27 mouse cellular contexts compared by ENCODE assay signal in genomic region chr16:18241581-18241980, GRCm38 (mm10). TPM values are rescaled to one million over a fixed set of nuclear protein-coding genes. Genes with fewer than 3 reads are reported as not detected.
DNase-seq lines count a peak whose midpoint lies in the region; ATAC-seq and TF ChIP-seq lines count a peak whose summit lies in the region.
"Had no signal": no experiment of that assay in that cellular context is flagged by ENCODE, and none has a peak within 500 bp of the region (broad histone marks: within the 10 kb centered on the region; RNA-seq: fewer than 3 reads in every experiment).

No protein-coding gene starts in this region.

- peaks cover 71% of the 10 kb centered on the region for H3K36me3 ChIP-seq in liver, postnatal 0 days (replicated peaks; ENCODE audit: insufficient read depth, low read length)
- H3K36me3 ChIP-seq in CH12.LX (replicated peaks in 1 of 2; ENCODE audit: control insufficient read depth in 1 of 2, insufficient read depth in 1 of 2, low read length in 1 of 2): peaks cover 81 to 96% of the 10 kb centered on the region in 2 experiments
- H3K36me3 ChIP-seq in MEL (ENCODE audit: control insufficient read depth in 1 of 2, insufficient read depth in 2 of 2, low read length in 2 of 2): peaks cover 25 to 48% of the 10 kb centered on the region in 2 experiments

- TF ChIP-seq POLR2A in CH12.LX (IDR thresholded peaks at IDR 0.05; ENCODE audit: low read depth, low read length): peak; percentile 30; the same call in 1 of the 2 replicates
- no peak; a peak in 1 of 4 replicates for TF ChIP-seq POLR2A in MEL (IDR thresholded peaks at IDR 0.05; ENCODE audit: control insufficient read depth in 1 of 2, insufficient read depth in 1 of 2, low read depth in 1 of 2, low read length in 2 of 2, poor library complexity in 1 of 2)

- no peak overlapping the region for H3K4me2 ChIP-seq in liver, postnatal 0 days (ENCODE audit: low read depth, low read length)
- no peak overlapping the region for H3K4me2 ChIP-seq in CH12.LX (ENCODE audit: insufficient read depth, low read depth, poor library complexity, severe bottlenecking)

- no peaks in the 10 kb centered on the region for H3K9me3 ChIP-seq in liver, postnatal 0 days (ENCODE audit: low read length)
- H3K9me3 ChIP-seq in CH12.LX (replicated peaks; ENCODE audit: low read length): no peaks in the 10 kb centered on the region
- no peaks in the 10 kb centered on the region for H3K9me3 ChIP-seq in MEL (replicated peaks; ENCODE audit: insufficient read depth, low read length)
- H3K9me3 ChIP-seq: G1E had no signal

- H3K27ac ChIP-seq in liver, postnatal 0 days (ENCODE audit: low read depth): no peak overlapping the region
- H3K27ac ChIP-seq in CH12.LX (ENCODE audit: insufficient read depth, low read depth) (no peak overlapping the region), MEL (ENCODE audit: control insufficient read depth, low read depth, low read length) (no peak overlapping the region)

- in situ Hi-C loops in CH12.LX (cut with MboI; ENCODE audit: low pct_ligation_motif_present, low pct_unique_long_range_greater_than_20kb, low sequenced_read_pairs): no loop called here

- H3K9ac ChIP-seq in liver, postnatal 0 days (replicated peaks): no peak overlapping the region; the same call in 1 of the 2 replicates
- no peak overlapping the region for H3K9ac ChIP-seq in CH12.LX (ENCODE audit: insufficient read depth, low read depth)
- H3K9ac ChIP-seq in MEL (ENCODE audit: control insufficient read depth, low read depth, low read length, poor library complexity, severe bottlenecking): no peak overlapping the region

- TF ChIP-seq EP300 in liver, postnatal 0 days (IDR thresholded peaks at IDR 0.05; ENCODE audit: low read depth): no peak
- TF ChIP-seq EP300 in CH12.LX (IDR thresholded peaks at IDR 0.05; ENCODE audit: low read length) (no peak), MEL (IDR thresholded peaks at IDR 0.05; ENCODE audit: low read depth in 1 of 2, low read length in 2 of 2) (no peak)

- dilution Hi-C loops in CH12.LX (cut with MboI; ENCODE audit: extremely low pct_ligation_motif_present, extremely low pct_unique_long_range_greater_than_20kb, low sequenced_read_pairs): no loop called here

- TF ChIP-seq RAD21 in CH12.LX (IDR thresholded peaks at IDR 0.05; ENCODE audit: low read depth, low read length): no peak
- TF ChIP-seq RAD21 in MEL (IDR thresholded peaks at IDR 0.05; ENCODE audit: low read depth, low read length): no peak

- no peak overlapping the region for H3K4me3 ChIP-seq in liver, postnatal 0 days (ENCODE audit: low read depth, low read length)
- H3K4me3 ChIP-seq in CH12.LX (replicated peaks in 1 of 3; ENCODE audit: low read depth in 2 of 3, low read length in 2 of 3, poor library complexity in 1 of 3) (no peak overlapping the region), MEL (ENCODE audit: control insufficient read depth in 1 of 2, insufficient read depth in 1 of 2, low read depth in 2 of 2, low read length in 2 of 2) (no peak overlapping the region)

- no peak for TF ChIP-seq CTCF in liver, postnatal 0 days (IDR thresholded peaks at IDR 0.05; ENCODE audit: low read depth)
- TF ChIP-seq CTCF in CH12.LX (conservative IDR thresholded peaks at IDR 0.05 in 1 of 2, IDR thresholded peaks at IDR 0.05 in 1 of 2; ENCODE audit: low read depth in 2 of 2, low read length in 2 of 2) (no peak), MEL (IDR thresholded peaks at IDR 0.05 in 2 of 3, conservative IDR thresholded peaks at IDR 0.05 in 1 of 3; ENCODE audit: control insufficient read depth in 1 of 3, insufficient read depth in 1 of 3, low read depth in 2 of 3, low read length in 3 of 3, poor library complexity in 1 of 3, severe bottlenecking in 1 of 3) (no peak)

- WGBS in liver, postnatal 0 days (ENCODE audit: insufficient replicate concordance): 91% methylated on average over 10 of the region's 10 CpGs

- peak; percentile 87 for DNase-seq in heart, adult 11 months
- DNase-seq in heart, postnatal 4 days: no peak
- DNase-seq in liver, postnatal 0 days: peak; percentile 11
- DNase-seq in liver: no peak
- no peak for DNase-seq in CH12.LX (ENCODE audit: extremely low read depth)
- DNase-seq in MEL (ENCODE audit: low read depth, low spot score): no peak
- no peak for DNase-seq in cerebellum, adult 11 months
- DNase-seq in lung, postnatal 25 days (ENCODE audit: low spot score): no peak
- DNase-seq: adrenal gland, adult 2 months; adrenal gland, adult 8-10 months; adrenal gland, postnatal 10 days; adrenal gland, postnatal 14 days; adrenal gland, postnatal 25 days; adrenal gland, postnatal 36 days; B cell, adult 2 months; cerebellum, adult 11-12 months; cerebellum, adult 18-20 months; cerebellum, adult 2 months; cerebellum, adult 8-10 months had no signal

- H3K79me2 ChIP-seq in CH12.LX (replicated peaks; ENCODE audit: control insufficient read depth, extremely low read depth, insufficient read depth, poor library complexity, severe bottlenecking): peaks cover 37% of the 10 kb centered on the region
- peaks cover 23% of the 10 kb centered on the region for H3K79me2 ChIP-seq in MEL (ENCODE audit: control insufficient read depth, insufficient read depth, low read length, poor library complexity)

- no peaks in the 10 kb centered on the region for H3K27me3 ChIP-seq in liver, postnatal 0 days (ENCODE audit: insufficient read depth, low read length)
- H3K27me3 ChIP-seq in CH12.LX (replicated peaks) (no peaks in the 10 kb centered on the region), MEL (ENCODE audit: control insufficient read depth in 1 of 2, insufficient read depth in 2 of 2, low read length in 2 of 2) (no peaks in the 10 kb centered on the region)
- H3K27me3 ChIP-seq: Patski had no signal

- ATAC-seq in liver, postnatal 0 days: no peak
- ATAC-seq: activated CD4-positive, CD25-positive, alpha-beta regulatory T cell, adult 4 months; CD4-positive, CD25-positive, alpha-beta regulatory T cell, adult 4 months; Patski had no signal

- no peaks in the 10 kb centered on the region; the same call in 1 of the 2 replicates for H3K4me1 ChIP-seq in liver, postnatal 0 days (ENCODE audit: insufficient read depth)
- peaks cover 6 to 39% of the 10 kb centered on the region in 2 experiments for H3K4me1 ChIP-seq in CH12.LX (ENCODE audit: control insufficient read depth in 1 of 2, insufficient read depth in 2 of 2)
- H3K4me1 ChIP-seq in MEL (ENCODE audit: control insufficient read depth in 1 of 2, insufficient read depth in 2 of 2, low read length in 2 of 2): peaks cover 0 to 3% of the 10 kb centered on the region in 2 experiments; a peak in 2 of 4 replicates

TF ChIP-seq in CH12.LX, 34 proteins besides CTCF, POLR2A, EP300 and RAD21:
- no peak for TF ChIP-seq JUND (conservative IDR thresholded peaks at IDR 0.05; ENCODE audit: low read depth, low read length)

TF ChIP-seq in MEL, 35 proteins besides CTCF, POLR2A, EP300 and RAD21:
- TF ChIP-seq POLR2AphosphoS2 (IDR thresholded peaks at IDR 0.05; ENCODE audit: low read length) (0 out of 2 replicates have a peak, but pooled peaks have one; percentile 36), ZKSCAN1 (IDR thresholded peaks at IDR 0.05; ENCODE audit: low read depth, low read length) (no peak)

RNA-seq across cellular contexts. Expression of gene Zdhhc8, which starts 6.6 kb away (rescaled TPM):
- total RNA-seq in heart, postnatal 4 days (2021): 10 to 100 TPM; 29.8 to 36.0 TPM
- polyA plus RNA-seq in liver, postnatal 0 days (2015; fragmentation: Nextera tagmentation; extraction: Ambion mirVana): 1.3 and 1.6 TPM in 2 replicates
- total RNA-seq in CH12.LX (2012; rRNA removed) (10.3 and 12.1 TPM in 2 replicates), CH12.LX (2014; rRNA removed) (3.2 and 3.6 TPM in 2 replicates), MEL (2012; rRNA removed) (9.1 and 9.6 TPM in 2 replicates)
- polyA plus RNA-seq in CH12.LX (2012; ENCODE audit: insufficient read length, low read depth) (9.5 and 15.2 TPM in 2 replicates), MEL (2012; ENCODE audit: insufficient read depth in 1 of 2, insufficient read length in 2 of 2, low read depth in 1 of 2, low replicate concordance in 2 of 2, missing spikeins in 1 of 2) (10 to 100 TPM in 1 of 2 experiments, not detected in 1; 33.2 TPM)

RNA-seq across cellular contexts. Expression of gene Trmt2a, which starts 6.9 kb away (rescaled TPM):
- total RNA-seq in heart, postnatal 4 days (2021): 10 to 100 TPM; 30.8 to 32.9 TPM
- 22.9 and 23.3 TPM in 2 replicates for polyA plus RNA-seq in liver, postnatal 0 days (2015; fragmentation: Nextera tagmentation; extraction: Ambion mirVana)
- 155 and 208 TPM in 2 replicates for total RNA-seq in CH12.LX (2012; rRNA removed)
- total RNA-seq in CH12.LX (2014; rRNA removed): 196 and 199 TPM in 2 replicates
- 216 and 252 TPM in 2 replicates for polyA plus RNA-seq in CH12.LX (2012; ENCODE audit: insufficient read length, low read depth)
- 132 and 178 TPM in 2 replicates for total RNA-seq in MEL (2012; rRNA removed)
- 100 to 1,000 TPM in 1 of 2 experiments, not detected in 1; 185 TPM for polyA plus RNA-seq in MEL (2012; ENCODE audit: insufficient read depth in 1 of 2, insufficient read length in 2 of 2, low read depth in 1 of 2, low replicate concordance in 2 of 2, missing spikeins in 1 of 2)

RNA-seq across cellular contexts. Expression of gene Ranbp1, which starts 7.0 kb away (rescaled TPM):
- 100 to 1,000 TPM; 130 to 137 TPM for total RNA-seq in heart, postnatal 4 days (2021)
- 156 and 160 TPM in 2 replicates for polyA plus RNA-seq in liver, postnatal 0 days (2015; fragmentation: Nextera tagmentation; extraction: Ambion mirVana)
- 605 and 763 TPM in 2 replicates for total RNA-seq in CH12.LX (2012; rRNA removed)
- total RNA-seq in CH12.LX (2014; rRNA removed): 1,124 and 1,127 TPM in 2 replicates
- polyA plus RNA-seq in CH12.LX (2012; ENCODE audit: insufficient read length, low read depth): 1,263 and 1,327 TPM in 2 replicates
- total RNA-seq in MEL (2012; rRNA removed): 420 and 440 TPM in 2 replicates
- polyA plus RNA-seq in MEL (2012; ENCODE audit: insufficient read depth in 1 of 2, insufficient read length in 2 of 2, low read depth in 1 of 2, low replicate concordance in 2 of 2, missing spikeins in 1 of 2): 100 to 1,000 TPM; 162 to 681 TPM

RNA-seq across cellular contexts. Expression of gene Gm49776, which starts 16.5 kb away (rescaled TPM):
- total RNA-seq in heart, postnatal 4 days (2021): not detected
- 1.1 TPM in 1 of 2 replicates, not detected in the other for polyA plus RNA-seq in liver, postnatal 0 days (2015; fragmentation: Nextera tagmentation; extraction: Ambion mirVana)
- total RNA-seq in CH12.LX (2012; rRNA removed): 0.25 TPM in 1 of 2 replicates, not detected in the other
- not detected in 2 replicates for total RNA-seq in CH12.LX (2014; rRNA removed)
- 25.0 TPM in 2 replicates for polyA plus RNA-seq in CH12.LX (2012; ENCODE audit: insufficient read length, low read depth)
- 0.77 and 0.85 TPM in 2 replicates for total RNA-seq in MEL (2012; rRNA removed)
- polyA plus RNA-seq in MEL (2012; ENCODE audit: insufficient read depth in 1 of 2, insufficient read length in 2 of 2, low read depth in 1 of 2, low replicate concordance in 2 of 2, missing spikeins in 1 of 2): 10 to 100 TPM in 1 of 2 experiments, not detected in 1; 32.7 TPM
- total RNA-seq: adrenal gland, adult 18-20 months; adrenal gland, adult 8-10 months; adrenal gland, postnatal 10 days; adrenal gland, postnatal 14 days; adrenal gland, postnatal 25 days; adrenal gland, postnatal 4 days; G1E had no signal
- polyA plus RNA-seq: activated CD4-positive, CD25-positive, alpha-beta regulatory T cell, adult 4 months; adrenal gland, adult 2 months; brain, embryonic 14.5 days; CD4-positive, CD25-positive, alpha-beta regulatory T cell, adult 4 months; G1E had no signal

RNA-seq across cellular contexts. Expression of gene Ccdc188, which starts 23.9 kb away (rescaled TPM):
- not detected for total RNA-seq in heart, postnatal 4 days (2021)
- not detected in 2 replicates for polyA plus RNA-seq in liver, postnatal 0 days (2015; fragmentation: Nextera tagmentation; extraction: Ambion mirVana)
- total RNA-seq in CH12.LX (2012; rRNA removed) (0.30 and 0.50 TPM in 2 replicates), CH12.LX (2014; rRNA removed) (not detected in 2 replicates), MEL (2012; rRNA removed) (not detected in 2 replicates)
- polyA plus RNA-seq in CH12.LX (2012; ENCODE audit: insufficient read length, low read depth) (0.30 TPM in 1 of 2 replicates, not detected in the other), MEL (2012; ENCODE audit: insufficient read depth in 1 of 2, insufficient read length in 2 of 2, low read depth in 1 of 2, low replicate concordance in 2 of 2, missing spikeins in 1 of 2) (not detected)
- total RNA-seq: adrenal gland, adult 18-20 months; adrenal gland, adult 2 months; adrenal gland, adult 8-10 months; adrenal gland, postnatal 10 days; adrenal gland, postnatal 14 days; adrenal gland, postnatal 25 days; adrenal gland, postnatal 36 days; adrenal gland, postnatal 4 days; ES-E14; G1E had no signal
- polyA plus RNA-seq: activated CD4-positive, CD25-positive, alpha-beta regulatory T cell, adult 4 months; adrenal gland, adult 2 months; brain, embryonic 14.5 days; CD4-positive, CD25-positive, alpha-beta regulatory T cell, adult 4 months; cerebellum, adult 2 months; G1E; Patski had no signal

Comparison
In these comparisons a context has a peak if more than half of its experiments do, and no peak if none do; other contexts are left out.
1. DNase-seq: peak in heart, adult 11 months (single experiment) and liver, postnatal 0 days (single experiment); none in heart, postnatal 4 days (single experiment), liver (single experiment), CH12.LX (single experiment), MEL (single experiment), cerebellum, adult 11 months (single experiment) and lung, postnatal 25 days (single experiment).